Mouse (Mus musculus): ENCODE results near the gene Brs3.
A peak's percentile ranks its signal among the peaks of the same experiment; 100 is the strongest.

Brs3 gene

GRCm38 (mm10) chrX:57042774-57043173 is at the start of gene Brs3:
Brs3 (plus strand) TSS chrX:57043074.
- no peak for DNase-seq

GRCm38 (mm10) chrX:57012891-57013290 is 30.0 kb upstream of the Brs3 start:
- no peak for DNase-seq

GRCm38 (mm10) chrX:57043869-57044268 is 995 bp downstream of the Brs3 start:
- no peak for DNase-seq

GRCm38 (mm10) chrX:57052848-57053173 is 9.9 kb downstream of the Brs3 start:
- DNase-seq, result no peak

GRCm38 (mm10) chrX:57053174-57053992 is 10.5 kb downstream of the Brs3 start, which contains the start of gene Htatsf1:
Htatsf1 (plus strand) TSS chrX:57053583.
- peak; percentile 77 for DNase-seq

GRCm38 (mm10) chrX:57053993-57054385 is 11.1 kb downstream of the Brs3 start:
- peak in 1 of 2 experiments; percentile 1 for DNase-seq

- DNase-seq, result no peak
Measured at GRCm38 (mm10) chrX:57081496-57081895, 38.6 kb downstream of the Brs3 start.

- DNase-seq, result no peak
Measured at GRCm38 (mm10) chrX:57087806-57088205, 44.9 kb downstream of the Brs3 start, which contains the start of gene Vgll1. Vgll1 (plus strand) TSS chrX:57088106.
